Mouse (Mus musculus) embryonic facial prominence, embryonic 10.5 days (tissue): ENCODE measurements at regions not wholly inside any gene's neighbourhood (a gene's known extent, or its start where the extent isn't known, plus 50 kb on each side); places are given as distances from the start of the nearest gene placed in this dataset.

Source experiments
- DNase-seq: peaks from one replicate; pipeline ENCODE4 v3.0.0-alpha.2; 2017; ENCODE audit warnings: low spot score
- H3K27ac ChIP-seq: fragments of 300-500 bp; sonication (generic); replicated peaks from 2 replicates; pipeline ENCODE4 v1.5.1; 2016; ENCODE audit warnings: mild to moderate bottlenecking
- H3K27me3 ChIP-seq: fragments of 300-500 bp; sonication (generic); replicated peaks from 2 replicates; pipeline ENCODE4 v1.6.1; 2016; ENCODE audit warnings: low read depth, mild to moderate bottlenecking; ENCODE audit not compliant: poor library complexity, severe bottlenecking
- H3K36me3 ChIP-seq: fragments of 300-500 bp; sonication (generic); replicated peaks from 2 replicates; pipeline ENCODE4 v1.6.1; 2016; ENCODE audit warnings: mild to moderate bottlenecking, moderate library complexity
- H3K4me1 ChIP-seq: fragments of 300-500 bp; sonication (generic); 2 replicates; pipeline ENCODE4 v1.6.1; 2016
- H3K4me3 ChIP-seq: fragments of 300-500 bp; sonication (generic); 2 replicates; pipeline ENCODE4 v1.5.1; 2016; ENCODE audit warnings: mild to moderate bottlenecking, moderate library complexity
- H3K9me3 ChIP-seq: fragments of 300-500 bp; sonication (generic); 2 replicates; pipeline ENCODE4 v1.6.1; 2016; ENCODE audit warnings: mild to moderate bottlenecking
- WGBS: fragments of 180-500 bp; shearing (Covaris S2); methylation state at CpG from one replicate; pipeline ENCODE4 v1.1.7; 2016; 5-methylcytosine and 5-hydroxymethylcytosine counted together

DNA sequence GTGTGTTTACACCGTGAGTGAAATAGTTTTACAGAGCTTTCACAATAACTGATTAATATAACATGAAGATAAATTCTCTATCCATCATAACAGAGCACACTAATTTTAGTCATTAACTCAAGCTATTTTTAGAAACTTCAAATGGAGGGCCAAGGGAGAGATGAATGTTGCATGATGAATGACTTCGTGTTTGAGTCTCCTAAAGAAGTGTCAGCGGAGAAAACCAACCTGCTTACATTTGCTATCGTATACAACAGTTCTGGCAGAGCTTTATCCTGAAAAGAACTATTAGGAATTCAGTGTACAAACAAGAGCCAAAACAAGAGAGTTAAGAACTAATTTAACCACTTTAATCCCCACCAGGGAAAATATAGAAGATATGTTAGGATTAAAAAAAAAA is 526.9 kb downstream of the Zpld1 start:
- WGBS = 91% methylated on average over 4 of the region's 4 CpGs

GRCm38 (mm10) chr16:54744188-54744587 is 553.6 kb downstream of the Zpld1 start:
- no peak overlapping the region for H3K27ac ChIP-seq
- H3K27me3 ChIP-seq = no peaks in the 10 kb centered on the region
- H3K4me1 ChIP-seq = no peaks in the 10 kb centered on the region
- WGBS = 87% methylated on average over 1 of the region's 1 CpGs
- DNase-seq = no peak
- H3K36me3 ChIP-seq = no peaks in the 10 kb centered on the region
- no peak overlapping the region for H3K4me3 ChIP-seq
- H3K9me3 ChIP-seq = no peaks in the 10 kb centered on the region

More for the DNA sequence above, 526.9 kb downstream of the Zpld1 start:
- DNase-seq = no peak
- Histone ChIP-seq H3K9me3 (no peaks in the 10 kb centered on the region), H3K4me3 (no peak overlapping the region), H3K36me3 (no peaks in the 10 kb centered on the region), H3K27ac (no peak overlapping the region), H3K4me1 (no peaks in the 10 kb centered on the region), H3K27me3 (no peaks in the 10 kb centered on the region)

GRCm38 (mm10) chr16:54733516-54733915 is 564.3 kb downstream of the Zpld1 start:
- Histone ChIP-seq H3K36me3 (no peaks in the 10 kb centered on the region), H3K9me3 (no peaks in the 10 kb centered on the region), H3K4me1 (no peaks in the 10 kb centered on the region), H3K27ac (no peak overlapping the region), H3K4me3 (no peak overlapping the region), H3K27me3 (no peaks in the 10 kb centered on the region)
- DNase-seq = no peak
- 81% methylated on average over 2 of the region's 2 CpGs for WGBS

GRCm38 (mm10) chr16:54707880-54708279 is 589.9 kb downstream of the Zpld1 start:
- H3K9me3 ChIP-seq = no peaks in the 10 kb centered on the region
- H3K4me1 ChIP-seq = no peaks in the 10 kb centered on the region
- no peaks in the 10 kb centered on the region for H3K27me3 ChIP-seq
- no peak for DNase-seq
- 87% methylated on average over 3 of the region's 3 CpGs for WGBS
- no peaks in the 10 kb centered on the region for H3K36me3 ChIP-seq
- H3K27ac ChIP-seq = no peak overlapping the region
- no peak overlapping the region for H3K4me3 ChIP-seq

DNA sequence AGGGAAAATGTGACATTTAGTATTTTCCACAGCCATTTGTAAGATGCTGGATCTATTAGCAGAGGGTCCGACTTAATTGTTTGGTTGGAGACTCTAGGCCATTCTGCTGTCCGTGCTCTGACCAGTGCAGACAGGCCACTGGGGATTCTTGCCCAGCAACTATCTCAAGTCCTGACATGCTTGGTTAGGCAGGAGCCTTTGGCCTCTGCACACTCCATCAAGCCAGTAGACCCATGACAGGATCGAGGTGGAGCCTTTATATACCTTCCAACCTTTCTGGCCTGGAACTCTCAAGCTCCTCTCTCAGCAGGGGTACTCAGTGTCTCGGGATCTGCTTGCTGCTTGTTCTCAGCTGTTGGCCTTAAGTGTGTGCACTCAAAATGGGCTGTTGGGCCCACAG is 615.0 kb downstream of the Zpld1 start:
- Histone ChIP-seq H3K4me1 (no peaks in the 10 kb centered on the region), H3K9me3 (no peaks in the 10 kb centered on the region), H3K36me3 (no peaks in the 10 kb centered on the region), H3K27me3 (no peaks in the 10 kb centered on the region), H3K4me3 (no peak overlapping the region), H3K27ac (no peak overlapping the region)
- peak; percentile 10 for DNase-seq
- 39% methylated on average over 4 of the region's 4 CpGs for WGBS

DNA sequence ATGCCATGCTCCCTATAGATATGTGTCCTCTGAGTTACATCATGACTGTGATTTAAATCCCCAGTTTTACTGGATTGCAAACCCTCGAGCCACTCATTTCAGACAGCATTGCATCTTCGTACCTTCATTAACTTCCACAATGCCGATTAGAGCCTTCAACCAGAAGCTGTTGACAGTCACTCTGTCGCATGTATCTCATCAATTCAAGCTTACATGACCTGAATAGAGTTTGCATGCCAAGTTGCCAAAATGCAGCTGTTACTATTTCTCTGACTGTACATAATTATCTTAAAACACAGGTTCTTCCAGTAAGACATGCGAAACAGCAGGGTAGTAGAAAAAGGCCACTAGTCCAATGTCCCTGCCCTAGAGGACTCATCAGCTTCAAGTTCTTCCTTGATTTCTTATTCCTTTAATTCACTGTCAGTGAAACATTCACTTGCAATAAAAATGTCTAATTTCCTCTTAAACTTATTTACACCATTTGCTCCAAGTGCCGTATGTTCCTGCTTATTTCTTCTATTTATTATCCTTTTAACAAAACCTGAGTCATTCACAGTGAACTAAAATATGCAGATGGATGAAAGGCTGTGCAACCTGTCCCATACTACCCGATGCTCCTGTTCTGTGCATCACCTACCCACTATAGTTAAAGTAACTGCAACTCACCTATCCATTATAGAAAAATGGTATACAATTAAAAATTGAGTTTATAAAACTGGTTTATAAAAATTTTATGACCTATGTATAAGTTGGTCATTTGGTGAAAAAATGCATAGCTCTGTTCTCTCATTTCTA is 648.9 kb downstream of the Zpld1 start:
- no peaks in the 10 kb centered on the region for H3K4me1 ChIP-seq
- no peak overlapping the region for H3K4me3 ChIP-seq
- DNase-seq = no peak
- H3K27me3 ChIP-seq = no peaks in the 10 kb centered on the region
- WGBS = 85% methylated on average over 7 of the region's 7 CpGs
- H3K27ac ChIP-seq = no peak overlapping the region
- H3K36me3 ChIP-seq = no peaks in the 10 kb centered on the region
- no peaks in the 10 kb centered on the region for H3K9me3 ChIP-seq

GRCm38 (mm10) chr16:54647821-54648220 is 650.0 kb downstream of the Zpld1 start:
- Histone ChIP-seq H3K27me3 (no peaks in the 10 kb centered on the region), H3K4me3 (no peak overlapping the region), H3K9me3 (no peaks in the 10 kb centered on the region), H3K4me1 (no peaks in the 10 kb centered on the region), H3K27ac (no peak overlapping the region), H3K36me3 (no peaks in the 10 kb centered on the region)
- 86% methylated on average over 2 of the region's 2 CpGs for WGBS
- no peak for DNase-seq

GRCm38 (mm10) chr16:54646252-54646651 is 651.5 kb downstream of the Zpld1 start:
- Histone ChIP-seq H3K9me3 (no peaks in the 10 kb centered on the region), H3K4me3 (no peak overlapping the region), H3K4me1 (no peaks in the 10 kb centered on the region), H3K36me3 (no peaks in the 10 kb centered on the region), H3K27me3 (no peaks in the 10 kb centered on the region), H3K27ac (no peak overlapping the region)
- no peak for DNase-seq
- WGBS = 90% methylated on average over 6 of the region's 6 CpGs

DNA sequence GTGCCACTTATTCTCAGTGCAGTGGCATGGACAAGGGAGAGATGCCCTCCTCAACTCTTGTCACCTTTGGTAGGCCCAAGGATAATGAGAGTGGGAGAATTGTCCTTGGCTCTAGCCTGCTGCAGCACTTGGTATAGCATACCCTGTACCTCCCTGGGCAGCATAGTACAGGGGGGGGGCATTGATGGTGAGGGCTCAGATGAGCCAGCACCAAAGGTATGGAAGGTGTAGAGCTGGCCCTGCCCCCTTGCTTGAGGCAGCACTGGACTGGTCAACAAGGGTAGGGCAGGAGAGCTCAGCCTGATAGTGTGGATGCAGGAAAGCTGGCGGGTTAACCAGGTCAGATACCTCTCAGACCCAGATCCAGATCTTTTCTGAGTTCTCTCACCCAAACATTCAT is 668.6 kb downstream of the Zpld1 start:
- Histone ChIP-seq H3K36me3 (no peaks in the 10 kb centered on the region), H3K27me3 (no peaks in the 10 kb centered on the region), H3K27ac (no peak overlapping the region), H3K4me3 (no peak overlapping the region), H3K9me3 (no peaks in the 10 kb centered on the region), H3K4me1 (no peaks in the 10 kb centered on the region)
- 87% methylated on average over 1 of the region's 1 CpGs for WGBS
- no peak for DNase-seq

DNA sequence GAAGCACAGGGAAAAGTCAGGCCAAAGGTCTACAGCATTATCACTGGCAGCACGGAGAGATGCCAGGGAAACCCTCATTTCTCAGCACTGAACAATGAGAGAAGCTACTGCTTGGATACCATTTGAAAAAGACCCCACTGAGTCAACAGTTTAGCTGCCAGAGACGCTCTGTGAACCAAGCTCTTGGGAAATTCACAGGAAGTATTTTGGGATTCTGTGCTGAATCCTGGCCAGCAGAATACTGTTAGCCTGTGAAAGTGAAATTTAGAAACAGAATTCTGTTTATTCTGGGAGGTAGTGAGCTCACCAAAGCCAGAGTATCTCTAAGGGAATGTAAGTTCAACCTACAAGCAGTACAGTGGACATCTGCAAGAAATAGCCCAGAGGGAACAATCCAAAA is 705.1 kb downstream of the Zpld1 start:
- H3K4me1 ChIP-seq = no peaks in the 10 kb centered on the region
- DNase-seq = no peak
- no peaks in the 10 kb centered on the region for H3K36me3 ChIP-seq
- no peaks in the 10 kb centered on the region for H3K27me3 ChIP-seq
- 62% methylated on average over 2 of the region's 2 CpGs for WGBS
- no peak overlapping the region for H3K27ac ChIP-seq
- H3K4me3 ChIP-seq = no peak overlapping the region
- H3K9me3 ChIP-seq = no peaks in the 10 kb centered on the region
